19 mouse cellular contexts compared by ENCODE assay signal in genomic region chr1:60829849-60830248, GRCm38 (mm10). TPM values are rescaled to one million over a fixed set of nuclear protein-coding genes. Genes with fewer than 3 reads are reported as not detected.
"Had no signal": no experiment of that assay in that cellular context is flagged by ENCODE, and none has a peak within 500 bp of the region (broad histone marks: within the 10 kb centered on the region; RNA-seq: fewer than 3 reads in every experiment).

No protein-coding gene starts in this region.

- H3K4me2 ChIP-seq: intestine, embryonic 15.5 days; kidney, embryonic 15.5 days; liver, embryonic 13.5 days; midbrain, embryonic 12.5 days; neural tube, embryonic 13.5 days had no signal

- H3K27me3 ChIP-seq: intestine, embryonic 15.5 days; kidney, embryonic 15.5 days; liver, embryonic 13.5 days; midbrain, embryonic 12.5 days; neural tube, embryonic 13.5 days had no signal

- DNase-seq: kidney, adult 2 months; kidney, postnatal 14 days; liver, embryonic 13.5 days; liver, postnatal 0 days; right cerebral cortex, adult 18-20 months; right cerebral cortex, postnatal 25 days had no signal

- H3K9me3 ChIP-seq: intestine, embryonic 15.5 days; kidney, embryonic 15.5 days; limb, embryonic 10.5 days; liver, embryonic 13.5 days; midbrain, embryonic 12.5 days; neural tube, embryonic 13.5 days had no signal

- H3K27ac ChIP-seq: intestine, embryonic 15.5 days; kidney, embryonic 15.5 days; left cerebral cortex, adult 2 months; limb, embryonic 10.5 days; liver, embryonic 13.5 days; macrophage; midbrain, embryonic 12.5 days; neural tube, embryonic 13.5 days had no signal

- H3K9ac ChIP-seq: intestine, embryonic 15.5 days; kidney, embryonic 15.5 days; liver, embryonic 13.5 days; liver, postnatal 0 days; midbrain, embryonic 12.5 days; neural tube, embryonic 13.5 days had no signal

- H3K4me1 ChIP-seq: midbrain, embryonic 12.5 days; neural tube, embryonic 13.5 days had no signal

- H3K36me3 ChIP-seq: intestine, embryonic 15.5 days; kidney, embryonic 15.5 days; limb, embryonic 10.5 days; liver, embryonic 13.5 days; midbrain, embryonic 12.5 days; neural tube, embryonic 13.5 days had no signal

- H3K4me3 ChIP-seq: intestine, embryonic 15.5 days; kidney, embryonic 15.5 days; left cerebral cortex, adult 2 months; limb, embryonic 10.5 days; liver, embryonic 13.5 days; midbrain, embryonic 12.5 days; neural tube, embryonic 13.5 days had no signal

- ATAC-seq: intestine, embryonic 15.5 days; liver, postnatal 0 days; midbrain, embryonic 16.5 days had no signal

RNA-seq across cellular contexts. Expression of gene Ctla4, which starts 57.0 kb away (rescaled TPM):
- total RNA-seq: layer of hippocampus, adult 8-10 months; layer of hippocampus, postnatal 25 days; left cerebral cortex, adult 2 months; left cerebral cortex, postnatal 14 days; megakaryocyte-erythroid progenitor cell, adult 5-6 weeks had no signal
- polyA plus RNA-seq: intestine, embryonic 15.5 days; kidney, embryonic 15.5 days; limb, embryonic 10.5 days; liver, embryonic 13.5 days; liver, postnatal 0 days; macrophage; midbrain, embryonic 12.5 days; midbrain, embryonic 16.5 days; neural tube, embryonic 13.5 days; stomach, embryonic 16.5 days had no signal
